Mouse (Mus musculus) yolk sac, embryonic 10.5 days (tissue): ENCODE measurements at regions not wholly inside any gene's neighbourhood (a gene's known extent, or its start where the extent isn't known, plus 50 kb on each side); places are given as distances from the start of the nearest gene placed in this dataset.

Source experiments
- DNase-seq: peaks from one replicate; pipeline ENCODE4 v3.0.0-alpha.2; 2017; ENCODE audit warnings: low spot score

- DNase-seq = no peak
These were observed 523.5 kb upstream of the Mpdz start for GRCm38 (mm10) chr4:81966054-81966623.

DNA sequence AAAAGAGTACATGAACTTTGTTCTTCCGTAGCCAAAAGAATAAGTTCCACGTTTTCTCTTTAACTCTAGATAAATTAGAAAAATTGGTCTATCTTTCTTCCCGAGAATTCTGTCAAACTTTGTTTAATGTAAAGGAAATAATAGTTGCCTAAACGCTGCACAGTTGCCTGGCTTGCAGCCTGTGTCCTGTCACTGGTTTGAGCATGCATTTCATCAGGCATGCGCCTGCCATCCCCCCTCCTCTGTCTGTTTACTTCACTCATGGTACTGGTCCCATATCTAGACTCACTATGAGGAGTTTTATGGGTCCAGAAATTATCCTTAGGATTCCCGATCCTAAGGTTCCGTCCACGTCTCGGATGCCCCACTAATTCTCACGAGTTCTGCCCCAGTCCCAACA, 520.5 kb upstream of the Mpdz start:
- DNase-seq = no peak

GRCm38 (mm10) chr4:81962586-81962985, 520.0 kb upstream of the Mpdz start:
- no peak for DNase-seq

DNA sequence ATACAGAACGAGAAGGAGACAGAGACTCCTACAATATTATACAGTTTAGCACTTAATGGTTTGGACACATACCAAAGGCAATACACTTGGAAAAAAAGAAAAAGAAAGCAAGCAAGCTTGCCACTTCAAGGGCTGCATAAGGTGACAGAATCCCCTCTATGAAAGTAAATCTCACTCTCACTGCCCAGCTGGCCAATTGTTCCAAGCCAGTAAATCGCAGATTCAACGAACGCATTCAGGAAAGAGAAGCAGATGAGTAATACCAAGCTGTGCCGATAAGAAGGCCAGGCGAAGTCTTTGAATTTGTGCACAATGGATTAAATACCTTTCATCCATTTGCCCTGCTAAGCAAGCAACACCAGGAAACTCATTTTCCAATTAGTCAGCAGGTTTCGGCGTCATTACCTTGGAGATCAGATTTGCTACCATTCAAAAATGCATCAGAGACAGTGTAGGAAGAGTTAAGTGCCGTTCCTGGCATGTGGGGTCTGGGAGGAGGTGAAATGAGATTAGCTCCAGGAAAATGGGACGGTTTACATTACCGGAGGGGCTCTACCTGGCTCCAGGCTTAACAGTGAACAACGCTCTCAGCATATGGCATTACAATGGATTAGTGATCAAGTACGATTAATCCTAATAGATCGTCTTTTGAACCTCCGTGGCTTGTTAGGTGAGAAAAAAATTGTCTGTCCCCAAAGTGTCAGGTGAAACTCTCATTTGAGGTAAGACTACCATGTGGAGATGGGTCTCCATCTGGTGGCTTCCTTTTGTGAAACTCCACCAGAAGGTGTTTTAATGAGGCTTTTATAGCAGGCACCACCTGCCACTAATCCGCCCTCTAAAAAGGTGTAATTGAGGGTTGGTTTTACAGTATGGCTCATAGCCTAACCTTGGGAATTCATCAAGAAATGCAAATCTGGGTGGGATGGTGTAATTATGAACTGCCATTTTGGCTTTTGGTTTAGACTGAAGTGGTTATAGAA, 518.2 kb upstream of the Mpdz start:
- DNase-seq = no peak

- DNase-seq = no peak
These were observed 514.5 kb upstream of the Mpdz start for GRCm38 (mm10) chr4:81956926-81957694.

GRCm38 (mm10) chr4:81953023-81953422, 510.4 kb upstream of the Mpdz start:
- DNase-seq = no peak

DNA sequence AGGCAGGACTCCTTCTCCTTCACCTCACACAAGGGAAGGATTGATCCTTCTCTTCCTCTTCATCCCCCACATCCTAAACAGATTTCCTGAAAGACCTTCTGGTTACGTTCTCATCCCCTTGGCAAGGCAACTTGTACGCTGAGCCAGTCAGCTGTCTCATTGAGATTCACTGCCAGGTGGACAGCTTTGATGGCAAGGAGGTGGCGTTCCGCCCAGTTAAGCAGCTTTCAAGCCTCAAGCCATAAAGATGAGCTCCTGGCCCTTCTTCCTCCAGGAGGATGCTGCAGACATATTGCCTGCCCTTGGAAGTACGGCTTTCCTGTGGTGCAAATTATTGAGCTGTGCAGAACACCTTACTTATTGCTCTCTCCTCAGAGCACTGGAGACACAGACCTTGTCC, 494.8 kb upstream of the Mpdz start:
- no peak for DNase-seq

- DNase-seq = no peak
These were observed 488.3 kb upstream of the Mpdz start for GRCm38 (mm10) chr4:81930956-81931355.

DNA sequence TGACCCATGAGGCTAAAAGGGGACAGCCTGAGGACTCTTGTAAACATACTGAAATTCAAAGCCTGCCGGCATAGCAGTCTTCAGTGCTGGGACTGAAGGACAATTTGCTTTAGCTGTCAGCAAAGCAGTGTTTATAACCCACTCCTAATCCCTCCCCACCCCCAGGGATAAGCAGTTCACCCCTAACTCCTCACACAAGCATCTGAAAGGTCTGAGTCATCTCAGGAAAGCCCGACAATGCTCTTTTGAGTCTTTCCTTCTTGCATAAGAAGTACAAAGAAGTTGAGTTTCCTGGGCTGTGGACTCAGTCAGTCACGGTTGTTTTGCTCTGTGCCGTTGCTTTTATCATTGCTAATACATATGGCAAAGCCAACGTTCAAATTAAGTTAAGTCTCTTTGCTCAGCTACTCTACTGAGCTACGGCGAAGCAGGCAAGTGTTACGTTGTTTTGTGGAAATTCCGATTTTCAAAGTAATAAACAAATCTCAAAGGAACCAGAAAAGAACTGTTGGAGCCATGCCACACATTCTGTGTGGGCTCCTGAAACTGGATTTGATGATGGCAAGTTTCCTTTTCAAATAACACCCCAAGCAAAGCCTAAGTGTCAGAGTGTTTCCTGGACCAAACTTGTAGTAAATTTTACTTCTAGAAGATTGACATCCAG, 486.1 kb upstream of the Mpdz start:
- DNase-seq = no peak

DNA sequence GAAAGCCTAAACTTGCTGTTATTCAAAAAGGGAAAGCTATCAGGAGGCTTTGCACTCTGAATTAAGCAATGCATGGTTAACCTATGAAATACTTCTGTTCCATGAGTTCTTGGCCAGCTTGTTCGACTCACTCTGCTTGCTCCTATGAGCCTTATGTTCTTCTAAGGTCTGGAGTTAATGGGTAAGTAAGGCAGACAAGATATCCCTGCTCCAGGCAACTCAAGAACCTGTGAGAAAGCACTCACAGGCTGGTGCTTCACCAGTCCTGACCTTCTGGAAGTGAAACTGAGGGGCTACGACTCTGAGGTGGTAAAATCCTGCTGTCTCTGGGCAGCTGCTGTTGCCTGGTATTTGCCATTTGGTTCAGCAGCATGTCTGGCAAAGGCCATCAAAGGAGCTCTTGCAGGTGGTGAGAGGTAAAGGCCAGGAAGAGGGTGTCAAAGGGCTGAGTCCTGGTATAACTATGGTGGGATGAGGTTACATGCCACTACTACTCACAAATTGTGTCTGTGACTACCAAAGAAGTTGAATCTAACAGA, 484.6 kb upstream of the Mpdz start:
- no peak for DNase-seq

- DNase-seq = no peak
These were observed 484.1 kb upstream of the Mpdz start for GRCm38 (mm10) chr4:81926662-81927141.

- DNase-seq = no peak
These were observed 483.0 kb upstream of the Mpdz start for GRCm38 (mm10) chr4:81925611-81926010.

- no peak for DNase-seq
These were observed 481.5 kb upstream of the Mpdz start for GRCm38 (mm10) chr4:81924120-81924519.

GRCm38 (mm10) chr4:81922876-81923275, 480.3 kb upstream of the Mpdz start:
- DNase-seq = no peak

DNA sequence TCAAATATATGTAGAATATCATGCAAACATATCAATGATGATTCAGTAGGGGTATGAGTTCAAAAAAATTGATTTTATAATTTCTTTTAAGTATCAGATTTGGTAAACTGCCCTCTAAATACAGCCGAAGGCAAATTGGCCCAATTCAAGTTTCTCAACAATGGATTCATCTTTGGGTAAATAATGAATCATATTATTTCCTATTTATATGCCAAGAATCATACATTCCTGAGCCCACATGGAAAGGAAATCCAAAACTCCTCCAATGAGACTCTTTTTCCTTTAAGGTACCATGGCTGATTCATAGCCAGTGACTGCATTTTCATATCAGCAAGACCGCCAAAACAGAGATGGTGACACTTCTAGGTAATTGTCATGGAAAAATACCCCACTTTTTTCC, 472.4 kb upstream of the Mpdz start:
- no peak for DNase-seq

GRCm38 (mm10) chr4:81913296-81913695, 470.7 kb upstream of the Mpdz start:
- DNase-seq = no peak

- no peak for DNase-seq
These were observed 470.0 kb upstream of the Mpdz start for GRCm38 (mm10) chr4:81912653-81913052.

GRCm38 (mm10) chr4:81899961-81900540, 457.4 kb upstream of the Mpdz start:
- no peak for DNase-seq

DNA sequence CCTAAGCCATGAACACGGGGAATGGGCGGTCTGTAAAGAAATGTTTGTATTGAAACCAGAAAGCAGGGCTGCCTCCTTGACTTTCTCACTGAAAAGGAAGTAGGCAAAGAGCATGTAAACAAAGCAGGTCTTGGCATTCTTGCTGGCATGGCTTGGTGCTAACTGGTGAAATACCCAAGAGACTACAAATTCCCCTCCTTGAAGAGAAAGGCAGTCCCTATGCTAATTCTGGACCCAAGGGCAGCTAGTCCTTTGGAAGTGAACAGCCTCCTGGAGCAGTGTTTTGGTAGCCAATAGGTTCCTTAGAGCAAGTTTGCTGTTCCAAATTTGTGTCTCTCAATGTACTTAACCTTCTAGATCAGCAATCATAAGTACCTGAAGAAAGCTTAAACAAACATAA, 456.0 kb upstream of the Mpdz start:
- no peak for DNase-seq

- DNase-seq = no peak
These were observed 454.8 kb upstream of the Mpdz start for GRCm38 (mm10) chr4:81897451-81897850.

GRCm38 (mm10) chr4:81868941-81869340, 426.3 kb upstream of the Mpdz start:
- DNase-seq = no peak
